Mouse (Mus musculus): ENCODE measurements around the gene Gm20388. TPM values are rescaled to one million over a fixed set of nuclear protein-coding genes. Genes with fewer than 3 reads are reported as not detected.

Gm20388 gene
- polyA plus RNA-seq, 1 experiment from 2014 or later: 5.5 TPM

- Histone ChIP-seq H3K27ac (peak overlapping the region; percentile 46; the same call in 1 of the 2 replicates), H3K4me1 (peaks cover 26% of the 10 kb centered on the region), H3K27me3 (no peaks in the 10 kb centered on the region), H3K36me3 (no peaks in the 10 kb centered on the region), H3K9me3 (no peaks in the 10 kb centered on the region), H3K9ac (no peak overlapping the region), H3K4me3 (no peak overlapping the region), H3K4me2 (no peak overlapping the region)
- ATAC-seq (ENCODE audit: borderline replicate concordance, extremely low read depth, low FRiP score, low TSS enrichment): no peak
- 3% methylated on average over 13 of the region's 14 CpGs for WGBS
Observed at GRCm38 (mm10) chr8:120847735-120848134, 937.1 kb downstream of the Gm20388 start.

DNA sequence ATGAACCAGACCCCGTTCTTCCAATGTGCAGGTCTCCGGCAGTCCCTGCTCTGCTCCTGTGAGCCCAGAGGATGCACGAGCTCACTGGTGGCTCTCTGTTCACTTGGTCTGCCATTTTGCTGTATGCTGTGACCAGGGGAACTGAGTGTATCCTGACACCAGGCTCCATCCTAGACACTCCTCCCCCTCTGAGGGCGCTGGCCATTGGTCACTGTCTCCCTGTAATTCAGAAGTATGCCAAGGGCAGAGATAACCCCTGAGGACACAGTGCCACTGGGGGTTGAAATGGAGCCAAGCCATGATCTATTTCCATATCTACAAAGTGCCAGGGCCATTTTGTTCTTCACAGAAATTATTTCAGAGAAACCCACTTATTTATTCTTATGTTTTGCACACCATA lies 937.8 kb downstream of the Gm20388 start:
- no peaks in the 10 kb centered on the region for H3K36me3 ChIP-seq
- no peak overlapping the region for H3K27ac ChIP-seq
- WGBS: 53% methylated on average over 4 of the region's 4 CpGs
- no peaks in the 10 kb centered on the region for H3K9me3 ChIP-seq
- no peaks in the 10 kb centered on the region for H3K27me3 ChIP-seq
- H3K9ac ChIP-seq: no peak overlapping the region
- no peak overlapping the region for H3K4me2 ChIP-seq
- H3K4me3 ChIP-seq: no peak overlapping the region
- ATAC-seq (ENCODE audit: borderline replicate concordance, extremely low read depth, low FRiP score, low TSS enrichment): no peak
- peaks cover 24% of the 10 kb centered on the region for H3K4me1 ChIP-seq

DNA sequence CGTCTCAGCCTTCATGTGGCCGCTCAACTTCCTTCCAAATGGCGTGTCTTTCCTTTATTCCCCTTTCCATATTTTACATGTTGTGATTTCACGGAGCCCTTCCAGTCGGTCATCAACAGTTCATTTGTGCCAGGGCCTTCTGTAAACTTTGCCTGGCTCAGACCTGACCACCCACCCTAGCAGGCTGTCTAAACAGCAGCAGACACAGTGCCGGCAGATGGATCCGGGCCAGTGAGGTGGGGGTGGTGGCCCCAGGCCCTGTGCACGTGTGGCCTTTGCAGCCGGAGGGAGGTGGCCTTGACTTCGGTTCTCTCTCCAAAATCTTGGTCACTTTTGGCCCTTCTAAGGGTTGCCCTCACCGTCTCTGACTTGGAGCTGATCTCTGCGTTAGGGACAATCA lies 940.8 kb downstream of the Gm20388 start:
- Histone ChIP-seq H3K27ac (peak overlapping the region; percentile 70; the same call in 1 of the 2 replicates), H3K9ac (no peak overlapping the region)

GRCm38 (mm10) chr8:120859881-120860280 lies 949.2 kb downstream of the Gm20388 start:
- peak overlapping the region; percentile 14; the same call in 1 of the 2 replicates for H3K4me2 ChIP-seq
- H3K27ac ChIP-seq: peak overlapping the region; percentile 97
- peak; percentile 15; the same call in 1 of the 2 replicates for ATAC-seq (ENCODE audit: borderline replicate concordance, extremely low read depth, low FRiP score, low TSS enrichment)
- H3K4me1 ChIP-seq: peaks cover 43% of the 10 kb centered on the region
- no peaks in the 10 kb centered on the region for H3K27me3 ChIP-seq
- no peak overlapping the region for H3K4me3 ChIP-seq
- no peaks in the 10 kb centered on the region for H3K36me3 ChIP-seq
- 34% methylated on average over 14 of the region's 14 CpGs for WGBS
- no peaks in the 10 kb centered on the region for H3K9me3 ChIP-seq
- H3K9ac ChIP-seq: no peak overlapping the region

More for the DNA sequence above, 940.8 kb downstream of the Gm20388 start:
- no peaks in the 10 kb centered on the region for H3K9me3 ChIP-seq
- ATAC-seq (ENCODE audit: borderline replicate concordance, extremely low read depth, low FRiP score, low TSS enrichment): peak; percentile 66; the same call in 1 of the 2 replicates
- 46% methylated on average over 12 of the region's 12 CpGs for WGBS
- H3K4me1 ChIP-seq: peaks cover 19% of the 10 kb centered on the region
- no peak overlapping the region for H3K4me3 ChIP-seq
- H3K27me3 ChIP-seq: no peaks in the 10 kb centered on the region
- H3K4me2 ChIP-seq: no peak overlapping the region
- H3K36me3 ChIP-seq: no peaks in the 10 kb centered on the region

GRCm38 (mm10) chr8:120860423-120861126 lies 949.9 kb downstream of the Gm20388 start:
- Histone ChIP-seq H3K36me3 (no peaks in the 10 kb centered on the region), H3K27ac (peak overlapping the region; percentile 97), H3K4me1 (peaks cover 45% of the 10 kb centered on the region), H3K4me3 (no peak overlapping the region), H3K4me2 (peak overlapping the region; percentile 14; the same call in 1 of the 2 replicates), H3K27me3 (no peaks in the 10 kb centered on the region), H3K9me3 (no peaks in the 10 kb centered on the region), H3K9ac (no peak overlapping the region)
- 25% methylated on average over 24 of the region's 24 CpGs for WGBS
- ATAC-seq (ENCODE audit: borderline replicate concordance, extremely low read depth, low FRiP score, low TSS enrichment): peak; percentile 87

DNA sequence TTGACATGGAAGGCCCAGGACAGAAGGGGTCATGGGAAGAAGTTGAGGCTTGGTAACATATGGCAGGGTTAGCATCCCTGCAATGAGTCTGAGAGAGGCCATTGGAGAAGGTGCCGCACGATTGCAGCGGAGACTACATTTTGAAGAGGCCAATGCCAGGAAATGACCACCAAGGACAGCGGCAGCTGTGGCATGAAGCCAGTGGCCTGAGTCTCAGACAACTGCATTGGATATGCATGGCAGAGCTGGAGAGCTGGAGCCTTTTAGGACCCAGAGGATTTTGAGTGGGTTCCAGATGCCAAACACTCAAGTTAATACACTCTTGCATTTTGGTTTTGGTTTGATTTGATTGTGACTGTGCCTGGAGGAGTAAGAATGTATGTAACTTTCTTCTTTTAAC lies 953.0 kb downstream of the Gm20388 start:
- Histone ChIP-seq H3K36me3 (no peaks in the 10 kb centered on the region), H3K9ac (no peak overlapping the region), H3K9me3 (no peaks in the 10 kb centered on the region), H3K27me3 (no peaks in the 10 kb centered on the region), H3K4me2 (no peak overlapping the region), H3K4me3 (no peak overlapping the region), H3K27ac (no peak overlapping the region), H3K4me1 (peaks cover 60% of the 10 kb centered on the region)
- ATAC-seq (ENCODE audit: borderline replicate concordance, extremely low read depth, low FRiP score, low TSS enrichment): no peak
- 64% methylated on average over 4 of the region's 4 CpGs for WGBS

- Histone ChIP-seq H3K36me3 (no peaks in the 10 kb centered on the region), H3K27ac (no peak overlapping the region), H3K4me3 (no peak overlapping the region), H3K27me3 (no peaks in the 10 kb centered on the region), H3K4me2 (no peak overlapping the region), H3K9ac (no peak overlapping the region), H3K4me1 (peaks cover 28% of the 10 kb centered on the region), H3K9me3 (no peaks in the 10 kb centered on the region)
- WGBS: 53% methylated on average over 6 of the region's 6 CpGs
- ATAC-seq (ENCODE audit: borderline replicate concordance, extremely low read depth, low FRiP score, low TSS enrichment): no peak
Observed at GRCm38 (mm10) chr8:120867386-120867785, 956.7 kb downstream of the Gm20388 start.

DNA sequence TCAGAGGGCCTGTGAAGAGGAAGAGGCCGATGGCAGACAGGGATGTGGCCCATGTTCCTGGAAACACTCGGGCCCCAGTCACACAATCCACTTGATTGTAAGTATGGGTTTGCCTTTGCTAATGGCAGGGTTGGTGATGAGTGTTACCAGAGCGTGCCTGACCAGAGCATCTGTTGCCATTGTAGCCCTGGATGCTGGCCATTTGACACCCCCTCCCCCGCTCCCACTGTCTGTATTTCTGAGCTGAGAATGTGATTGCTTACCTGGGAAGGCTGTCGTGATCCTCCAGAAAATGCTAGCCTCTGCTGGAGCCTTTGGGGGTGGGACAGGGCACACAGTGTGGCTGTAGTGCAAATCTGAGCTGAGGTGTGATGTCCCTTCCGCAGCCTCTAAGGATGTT lies 962.0 kb downstream of the Gm20388 start:
- Histone ChIP-seq H3K4me1 (peaks cover 10% of the 10 kb centered on the region; the same call in 1 of the 2 replicates), H3K9me3 (no peaks in the 10 kb centered on the region), H3K27ac (no peak overlapping the region), H3K27me3 (no peaks in the 10 kb centered on the region), H3K9ac (no peak overlapping the region), H3K36me3 (no peaks in the 10 kb centered on the region), H3K4me2 (no peak overlapping the region), H3K4me3 (no peak overlapping the region)
- no peak for ATAC-seq (ENCODE audit: borderline replicate concordance, extremely low read depth, low FRiP score, low TSS enrichment)
- WGBS: 76% methylated on average over 6 of the region's 6 CpGs

DNA sequence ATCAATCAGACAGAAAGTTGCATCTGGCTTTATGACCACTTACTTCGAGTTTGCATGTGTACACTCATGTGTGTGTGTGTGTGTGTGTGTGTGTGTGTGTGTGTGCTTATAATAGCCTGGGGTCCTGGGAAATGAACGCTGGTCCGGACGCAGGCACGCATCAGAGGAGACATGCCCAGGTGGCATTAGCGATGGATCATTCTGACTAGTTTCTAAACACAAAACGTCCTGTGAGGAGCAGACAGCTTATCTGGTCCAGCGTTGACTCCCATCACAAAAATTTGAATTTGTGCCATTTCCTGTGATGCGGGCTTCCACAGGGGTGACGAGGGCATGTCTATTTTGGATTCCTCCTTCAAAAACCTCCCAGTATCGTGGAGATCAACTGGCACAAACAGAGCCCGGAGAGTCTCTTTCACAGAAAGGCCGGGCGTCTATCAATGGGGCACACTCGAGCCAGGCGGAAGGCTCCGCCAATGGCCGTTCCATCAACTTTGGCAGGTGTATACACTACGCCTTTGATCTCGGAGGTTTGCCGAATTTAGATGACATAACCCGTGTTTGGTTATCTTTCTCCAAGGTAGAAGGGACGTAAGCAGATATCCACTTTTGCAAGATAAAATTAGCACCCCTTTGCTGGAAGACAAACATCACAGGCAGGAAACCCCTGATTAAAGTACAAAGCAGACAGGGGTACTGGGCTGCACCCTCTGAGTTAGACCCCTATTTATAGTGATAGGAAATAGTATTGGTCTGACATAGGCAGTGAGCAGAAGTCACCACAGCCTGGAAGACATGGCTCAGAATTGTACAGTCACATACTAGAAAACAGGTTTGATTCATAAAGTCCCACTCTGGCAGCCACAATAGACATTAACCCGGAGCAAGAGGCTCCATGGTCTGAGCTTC lies 965.6 kb downstream of the Gm20388 start:
- Histone ChIP-seq H3K27ac (peak overlapping the region; percentile 84), H3K36me3 (no peaks in the 10 kb centered on the region), H3K4me1 (peaks cover 5% of the 10 kb centered on the region; the same call in 1 of the 2 replicates), H3K9ac (no peak overlapping the region), H3K4me2 (peak overlapping the region; percentile 28; the same call in 1 of the 2 replicates), H3K4me3 (no peak overlapping the region), H3K9me3 (no peaks in the 10 kb centered on the region), H3K27me3 (peaks cover 27% of the 10 kb centered on the region)
- 16% methylated on average over 24 of the region's 24 CpGs for WGBS
- peak; percentile 74 for ATAC-seq (ENCODE audit: borderline replicate concordance, extremely low read depth, low FRiP score, low TSS enrichment)

DNA sequence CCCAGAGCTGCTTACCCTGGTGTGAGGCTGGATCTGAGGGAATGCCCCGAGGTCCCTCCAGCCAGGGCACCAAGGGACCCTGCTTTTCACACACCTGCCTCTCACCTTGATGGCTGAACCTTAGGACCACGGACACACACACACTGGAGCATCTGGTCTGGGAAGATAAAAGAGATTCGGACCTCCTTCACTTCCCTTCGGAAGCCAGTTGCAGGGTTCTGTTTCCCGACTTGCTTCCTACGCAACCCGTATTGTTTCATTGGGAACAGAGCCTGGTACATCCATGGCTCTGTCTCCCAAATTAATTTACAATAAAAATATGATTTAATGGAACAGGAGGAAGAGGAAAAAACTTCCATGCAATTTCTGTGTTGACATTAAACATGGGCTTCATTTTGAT lies 966.4 kb downstream of the Gm20388 start:
- H3K4me3 ChIP-seq: no peak overlapping the region
- no peak for ATAC-seq (ENCODE audit: borderline replicate concordance, extremely low read depth, low FRiP score, low TSS enrichment)

GRCm38 (mm10) chr8:120879928-120880327 lies 969.3 kb downstream of the Gm20388 start:
- Histone ChIP-seq H3K27ac (peak overlapping the region; percentile 32), H3K4me2 (peak overlapping the region; percentile 35), H3K9ac (no peak overlapping the region), H3K9me3 (no peaks in the 10 kb centered on the region), H3K4me3 (peak overlapping the region; percentile 20), H3K36me3 (no peaks in the 10 kb centered on the region), H3K4me1 (peaks cover 5% of the 10 kb centered on the region; the same call in 1 of the 2 replicates), H3K27me3 (peaks cover 59% of the 10 kb centered on the region)
- WGBS: 46% methylated on average over 6 of the region's 6 CpGs
- ATAC-seq (ENCODE audit: borderline replicate concordance, extremely low read depth, low FRiP score, low TSS enrichment): no peak

More for the DNA sequence above, 966.4 kb downstream of the Gm20388 start:
- H3K4me1 ChIP-seq: peaks cover 5% of the 10 kb centered on the region; the same call in 1 of the 2 replicates
- peak overlapping the region; percentile 84 for H3K27ac ChIP-seq
- no peaks in the 10 kb centered on the region for H3K9me3 ChIP-seq
- no peaks in the 10 kb centered on the region for H3K36me3 ChIP-seq
- WGBS: 58% methylated on average over 7 of the region's 7 CpGs
- peak overlapping the region; percentile 28; the same call in 1 of the 2 replicates for H3K4me2 ChIP-seq
- H3K27me3 ChIP-seq: peaks cover 35% of the 10 kb centered on the region
- H3K9ac ChIP-seq: no peak overlapping the region

Data from lung, embryonic 15.5 days (tissue).